Mouse (Mus musculus) CH12.LX (cell line): Measurements from ENCODE around the gene Slc28a1. TPM values are rescaled to one million over a fixed set of nuclear protein-coding genes. Genes with fewer than 3 reads are reported as not detected.
A peak's percentile ranks its signal among the peaks of the same experiment; 100 is the strongest.

Experiments
- DNase-seq: peaks from one replicate; pipeline ENCODE4 v3.0.0-alpha.2; 2013; ENCODE audit errors: extremely low read depth
- H3K27ac ChIP-seq: 2 replicates; pipeline ENCODE4 v1.5.1; 2012; ENCODE audit warnings: low read depth, mild to moderate bottlenecking, control low read depth, moderate library complexity; ENCODE audit not compliant: insufficient read depth
- H3K27me3 ChIP-seq: replicated peaks from 2 replicates; pipeline ENCODE3; 2012; ENCODE audit warnings: inconsistent platforms
- H3K36me3 ChIP-seq, 2 experiments: replicated peaks in 1 of 2; 2 replicates each; pipeline versions ENCODE3 to v1.6.1; 2012; ENCODE audit warnings: inconsistent platforms in 1 of 2, low read length in 1 of 2, mild to moderate bottlenecking in 1 of 2, mixed read lengths in 1 of 2, moderate library complexity in 1 of 2; ENCODE audit not compliant: control insufficient read depth in 1 of 2, insufficient read depth in 1 of 2
- H3K4me1 ChIP-seq, 2 experiments: 2 replicates each; pipeline ENCODE4 v1.6.1; 2012; ENCODE audit warnings: inconsistent platforms in 1 of 2, moderate library complexity in 1 of 2; ENCODE audit not compliant: insufficient read depth in 2 of 2, control insufficient read depth in 1 of 2
- H3K4me2 ChIP-seq: 2 replicates; pipeline ENCODE4 v1.6.1; 2012; ENCODE audit warnings: low read depth, mild to moderate bottlenecking, control low read depth; ENCODE audit not compliant: poor library complexity, insufficient read depth, severe bottlenecking
- H3K4me3 ChIP-seq, 3 experiments: fragments of 150-350 bp in 1 of 3; sonication (generic) in 1 of 3; replicated peaks in 1 of 3; 2 replicates each; pipeline versions ENCODE3 to v1.5.1; 2011 to 2012; ENCODE audit warnings: low read depth in 2 of 3, low read length in 2 of 3, mild to moderate bottlenecking in 2 of 3, moderate library complexity in 2 of 3, control low read depth in 1 of 3, improper control_type of control experiment in 1 of 3, inconsistent platforms in 1 of 3, mixed read lengths in 1 of 3; ENCODE audit not compliant: poor library complexity in 1 of 3
- H3K79me2 ChIP-seq: replicated peaks from 2 replicates; pipeline ENCODE4 v1.6.1; 2012; ENCODE audit warnings: mild to moderate bottlenecking, moderate library complexity; ENCODE audit not compliant: control insufficient read depth, poor library complexity, insufficient read depth, severe bottlenecking; ENCODE audit errors: extremely low read depth
- H3K9ac ChIP-seq: 2 replicates; pipeline ENCODE4 v1.6.1; 2012; ENCODE audit warnings: low read depth, mild to moderate bottlenecking, control low read depth, moderate library complexity; ENCODE audit not compliant: insufficient read depth
- H3K9me3 ChIP-seq: replicated peaks from 2 replicates; pipeline ENCODE3; 2012; ENCODE audit warnings: low read length, inconsistent platforms, mixed read lengths
- CHD1 ChIP-seq: IDR thresholded peaks from 2 replicates; pipeline ENCODE4 v1.6.1; 2012; ENCODE audit warnings: low read depth, low read length, improper control_type of control experiment, inconsistent platforms
- E2F4 ChIP-seq: IDR thresholded peaks from 2 replicates; pipeline ENCODE4 v1.6.1; 2011; ENCODE audit warnings: low read depth, low read length, improper control_type of control experiment; ENCODE audit not compliant: insufficient replicate concordance
- ELF1 ChIP-seq: IDR thresholded peaks from 2 replicates; pipeline ENCODE4 v1.6.1; 2014; ENCODE audit warnings: low read depth, mild to moderate bottlenecking, inconsistent platforms, low read length, improper control_type of control experiment
- EP300 ChIP-seq: IDR thresholded peaks from 2 replicates; pipeline ENCODE4 v1.6.1; 2011; ENCODE audit warnings: low read length, improper control_type of control experiment
- ETS1 ChIP-seq: conservative IDR thresholded peaks from 2 replicates; pipeline ENCODE4 v1.6.1; 2012; ENCODE audit warnings: low read depth, mild to moderate bottlenecking, inconsistent platforms, low read length, improper control_type of control experiment, moderate library complexity
- GABPA ChIP-seq: IDR thresholded peaks from 2 replicates; pipeline ENCODE4 v1.6.1; 2012; ENCODE audit warnings: low read depth, low read length, improper control_type of control experiment, inconsistent platforms; ENCODE audit not compliant: insufficient replicate concordance
- HCFC1 ChIP-seq: IDR thresholded peaks from 2 replicates; pipeline ENCODE4 v1.6.1; 2012; ENCODE audit warnings: low read depth, mild to moderate bottlenecking, inconsistent platforms, low read length, improper control_type of control experiment
- IRF4 ChIP-seq: IDR thresholded peaks from 2 replicates; pipeline ENCODE4 v1.6.1; 2014; ENCODE audit warnings: low read depth, mild to moderate bottlenecking, inconsistent platforms, low read length, improper control_type of control experiment
- JUN ChIP-seq: IDR thresholded peaks from 2 replicates; pipeline ENCODE4 v1.6.1; 2011; ENCODE audit warnings: low read depth, mild to moderate bottlenecking, low read length, improper control_type of control experiment, moderate library complexity; ENCODE audit not compliant: insufficient read depth
- KAT2A ChIP-seq: IDR thresholded peaks from 2 replicates; pipeline ENCODE4 v1.6.1; 2012; ENCODE audit warnings: low read length, improper control_type of control experiment, inconsistent platforms; ENCODE audit not compliant: insufficient replicate concordance
- MAFK ChIP-seq: IDR thresholded peaks from 2 replicates; pipeline ENCODE4 v1.6.1; 2011; ENCODE audit warnings: low read length, improper control_type of control experiment; ENCODE audit not compliant: insufficient replicate concordance
- MAX ChIP-seq: IDR thresholded peaks from 2 replicates; pipeline ENCODE4 v1.6.1; 2011; ENCODE audit warnings: low read length, improper control_type of control experiment
- MAZ ChIP-seq: IDR thresholded peaks from 2 replicates; pipeline ENCODE4 v1.6.1; 2012; ENCODE audit warnings: low read depth, mild to moderate bottlenecking, inconsistent platforms, low read length, improper control_type of control experiment, moderate library complexity
- MXI1 ChIP-seq: IDR thresholded peaks from 2 replicates; pipeline ENCODE4 v1.6.1; 2011; ENCODE audit warnings: mild to moderate bottlenecking, low read depth, low read length, improper control_type of control experiment
- NELFE ChIP-seq: IDR thresholded peaks from 2 replicates; pipeline ENCODE4 v1.6.1; 2011; ENCODE audit warnings: low read depth, low read length, improper control_type of control experiment
- NRF1 ChIP-seq: IDR thresholded peaks from 2 replicates; pipeline ENCODE4 v1.6.1; 2014; ENCODE audit warnings: low read depth, mild to moderate bottlenecking, inconsistent platforms, low read length, improper control_type of control experiment, moderate library complexity
- PAX5 ChIP-seq: IDR thresholded peaks from 2 replicates; pipeline ENCODE4 v1.6.1; 2012; ENCODE audit warnings: low read length, inconsistent platforms, mixed read lengths
- POLR2A ChIP-seq: IDR thresholded peaks from 2 replicates; pipeline ENCODE4 v1.6.1; 2011; ENCODE audit warnings: low read depth, mild to moderate bottlenecking, improper control_type of control experiment, low read length
- POLR2AphosphoS2 ChIP-seq: IDR thresholded peaks from 2 replicates; pipeline ENCODE4 v1.6.1; 2011; ENCODE audit warnings: low read depth, low read length, improper control_type of control experiment
- RAD21 ChIP-seq: IDR thresholded peaks from 2 replicates; pipeline ENCODE4 v1.6.1; 2011; ENCODE audit warnings: low read depth, mild to moderate bottlenecking, low read length, improper control_type of control experiment, moderate library complexity
- RCOR1 ChIP-seq: conservative IDR thresholded peaks from 2 replicates; pipeline ENCODE4 v1.6.1; 2012; ENCODE audit warnings: low read depth, mild to moderate bottlenecking, inconsistent platforms, low read length, improper control_type of control experiment
- SIN3A ChIP-seq: IDR thresholded peaks from 2 replicates; pipeline ENCODE4 v1.6.1; 2012; ENCODE audit warnings: low read length, improper control_type of control experiment, inconsistent platforms
- SMC3 ChIP-seq: IDR thresholded peaks from 2 replicates; pipeline ENCODE4 v1.6.1; 2011; ENCODE audit warnings: low read depth, low read length, improper control_type of control experiment
- TCF12 ChIP-seq: IDR thresholded peaks from 2 replicates; pipeline ENCODE4 v1.6.1; 2014; ENCODE audit warnings: low read depth, mild to moderate bottlenecking, inconsistent platforms, low read length, improper control_type of control experiment
- USF1 ChIP-seq: IDR thresholded peaks from 2 replicates; pipeline ENCODE4 v1.6.1; 2014; ENCODE audit warnings: low read depth, mild to moderate bottlenecking, inconsistent platforms, low read length, improper control_type of control experiment
- USF2 ChIP-seq: conservative IDR thresholded peaks from 2 replicates; pipeline ENCODE4 v1.6.1; 2011; ENCODE audit warnings: low read depth, low read length, improper control_type of control experiment
- ZC3H11A ChIP-seq: IDR thresholded peaks from 2 replicates; pipeline ENCODE4 v1.6.1; 2012; ENCODE audit warnings: low read depth, mild to moderate bottlenecking, inconsistent platforms, low read length, improper control_type of control experiment
- ZKSCAN1 ChIP-seq: IDR thresholded peaks from 2 replicates; pipeline ENCODE4 v1.6.1; 2012; ENCODE audit warnings: low read depth, inconsistent platforms, low read length, improper control_type of control experiment, borderline replicate concordance
- ZMIZ1 ChIP-seq: IDR thresholded peaks from 2 replicates; pipeline ENCODE4 v1.6.1; 2012; ENCODE audit warnings: low read depth, mild to moderate bottlenecking, inconsistent platforms, low read length, improper control_type of control experiment
- ZNF384 ChIP-seq: IDR thresholded peaks from 2 replicates; pipeline ENCODE4 v1.6.1; 2012; ENCODE audit warnings: low read depth, low read length, improper control_type of control experiment, inconsistent platforms
- dilution Hi-C: fragments of 300-500 bp; cut with MboI; formaldehyde crosslinking; loops from 2 replicates; pipeline ENCODE4 v1.14.3; 2020; ENCODE audit warnings: low sequenced_read_pairs; ENCODE audit not compliant: extremely low pct_unique_long_range_greater_than_20kb, extremely low pct_ligation_motif_present
- in situ Hi-C: fragments of 300-500 bp; cut with MboI; formaldehyde crosslinking; loops from 3 replicates; pipeline ENCODE4 v1.14.3; 2019; ENCODE audit warnings: low sequenced_read_pairs, low pct_ligation_motif_present, low pct_unique_long_range_greater_than_20kb, mixed read lengths
- polyA plus RNA-seq: library from polyadenylated mRNA; unstranded; fragments of >175 nt; gene quantifications from 2 replicates; pipeline ENCODE4 v1.2.1, GENCODE M21; 2012; ENCODE audit warnings: low read depth; ENCODE audit not compliant: insufficient read length
- total RNA-seq, 2 experiments: library from RNA; depleted of rRNA; stranded (reverse); fragments of 300-350 nt in 1 of 2; fragments of >200 nt in 1 of 2; gene quantifications; 2 replicates each; pipeline ENCODE4 v1.2.3; 2012 to 2014

Gene Slc28a1
- total and polyA plus RNA-seq, 3 experiments = 0.04 to 0.13 TPM; not detected in 1

- peaks cover 6% of the 10 kb centered on the region for H3K9me3 ChIP-seq
- H3K27me3 ChIP-seq = no peaks in the 10 kb centered on the region
- H3K27ac ChIP-seq = no peak overlapping the region
- H3K4me3 ChIP-seq = no peak overlapping the region
- dilution Hi-C loops (no loop called here), in situ Hi-C loops (no loop called here)
- no peak overlapping the region for H3K4me2 ChIP-seq
- H3K9ac ChIP-seq = no peak overlapping the region
- peaks cover 6 to 25% of the 10 kb centered on the region in 2 experiments; a peak in 3 of 4 replicates for H3K4me1 ChIP-seq
- no peaks in the 10 kb centered on the region for H3K36me3 ChIP-seq
- H3K79me2 ChIP-seq = no peaks in the 10 kb centered on the region
- DNase-seq = no peak
- TF ChIP-seq USF2 (no peak), E2F4 (no peak), CHD1 (no peak), SIN3A (no peak), POLR2AphosphoS2 (no peak), MAX (no peak), RCOR1 (no peak), ZKSCAN1 (no peak), JUN (no peak), ZC3H11A (no peak), NRF1 (no peak), MAFK (no peak), ZMIZ1 (no peak), USF1 (no peak), TCF12 (no peak), ELF1 (no peak), KAT2A (no peak), RAD21 (no peak), ZNF384 (no peak)
Measured at GRCm38 (mm10) chr7:81189180-81189579, 74.6 kb downstream of the Slc28a1 start.

GRCm38 (mm10) chr7:81195509-81195908, 80.9 kb downstream of the Slc28a1 start:
- in situ Hi-C loops (no loop called here), dilution Hi-C loops (no loop called here)
- H3K9ac ChIP-seq = no peak overlapping the region
- H3K4me2 ChIP-seq = no peak overlapping the region
- H3K9me3 ChIP-seq = peaks cover 12% of the 10 kb centered on the region
- TF ChIP-seq SMC3 (no peak), MAFK (no peak), POLR2A (no peak), GABPA (no peak), HCFC1 (no peak), ETS1 (no peak), IRF4 (no peak), NELFE (no peak), KAT2A (no peak), MAZ (no peak), PAX5 (no peak), MXI1 (no peak), ZNF384 (no peak), EP300 (no peak)
- no peaks in the 10 kb centered on the region for H3K36me3 ChIP-seq
- H3K4me1 ChIP-seq = peaks cover 35 to 64% of the 10 kb centered on the region in 2 experiments
- DNase-seq = no peak
- no peak overlapping the region for H3K4me3 ChIP-seq
- no peaks in the 10 kb centered on the region for H3K27me3 ChIP-seq
- peak overlapping the region; percentile 77 for H3K27ac ChIP-seq
- no peaks in the 10 kb centered on the region for H3K79me2 ChIP-seq
